7 mouse cellular contexts compared by ENCODE assay signal in the genomic region with DNA sequence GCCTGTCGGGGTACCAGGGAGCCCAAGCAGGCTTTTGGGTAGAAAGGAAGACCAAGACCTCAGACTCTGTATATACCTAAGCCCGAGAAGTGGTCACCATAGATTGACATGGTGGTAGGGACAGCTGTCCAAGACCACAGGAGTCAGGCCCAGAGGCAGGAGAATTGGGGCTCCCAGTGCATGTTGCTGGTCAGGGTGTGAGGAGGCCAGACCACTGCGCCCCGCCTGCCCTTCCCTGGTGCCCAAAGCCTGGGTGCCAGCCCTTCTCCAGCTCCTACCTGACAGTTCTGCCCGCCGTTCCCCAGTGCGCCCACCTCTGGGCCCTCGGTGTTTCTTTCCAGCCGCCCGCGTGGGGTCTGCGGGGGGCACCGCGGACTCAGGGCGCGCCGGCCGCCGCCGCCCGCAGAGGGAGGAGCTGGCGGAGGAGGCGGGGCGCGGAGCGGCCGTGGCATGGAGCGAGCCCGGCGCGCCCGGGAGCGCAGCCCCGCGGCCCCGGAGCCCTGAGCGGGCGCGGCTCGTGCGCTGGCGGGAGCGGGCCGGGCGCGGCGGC. TPM values are rescaled to one million over a fixed set of nuclear protein-coding genes. Genes with fewer than 3 reads are reported as not detected.
A peak's percentile ranks its signal among the peaks of the same experiment; 100 is the strongest.
DNase-seq lines count a peak whose midpoint lies in the region; ATAC-seq and TF ChIP-seq lines count a peak whose summit lies in the region.

No protein-coding gene starts in this region.

- H3K9ac ChIP-seq in lung, embryonic 15.5 days = 0 out of 2 replicates have a peak overlapping the region, but pooled peaks have one; percentile 19
- H3K9ac ChIP-seq in embryonic facial prominence, embryonic 12.5 days = peak overlapping the region; percentile 44; the same call in 1 of the 2 replicates
- H3K9ac ChIP-seq in intestine, postnatal 0 days (ENCODE audit: low read depth, low read length) = no peak overlapping the region
- peak overlapping the region; percentile 65 for H3K9ac ChIP-seq in neural tube, embryonic 15.5 days (replicated peaks)

- no peaks in the 10 kb centered on the region for H3K36me3 ChIP-seq in lung, embryonic 15.5 days
- H3K36me3 ChIP-seq in embryonic facial prominence, embryonic 12.5 days = no peaks in the 10 kb centered on the region
- no peaks in the 10 kb centered on the region for H3K36me3 ChIP-seq in intestine, postnatal 0 days (ENCODE audit: control insufficient read depth, insufficient read depth)
- peaks cover 19% of the 10 kb centered on the region; the same call in 1 of the 2 replicates for H3K36me3 ChIP-seq in neural tube, embryonic 15.5 days

- peak overlapping the region; percentile 58 for H3K4me3 ChIP-seq in lung, embryonic 15.5 days
- H3K4me3 ChIP-seq in embryonic facial prominence, embryonic 12.5 days = peak overlapping the region; percentile 41
- H3K4me3 ChIP-seq in intestine, postnatal 0 days (ENCODE audit: low read depth, low read length) = peak overlapping the region; percentile 36; the same call in 1 of the 2 replicates
- peak overlapping the region; percentile 54 for H3K4me3 ChIP-seq in neural tube, embryonic 15.5 days (replicated peaks)

- no peak overlapping the region for H3K27ac ChIP-seq in lung, embryonic 15.5 days
- H3K27ac ChIP-seq in embryonic facial prominence, embryonic 12.5 days = no peak overlapping the region
- H3K27ac ChIP-seq in intestine, postnatal 0 days (ENCODE audit: low read depth, low read length) = no peak overlapping the region
- H3K27ac ChIP-seq in neural tube, embryonic 15.5 days (replicated peaks) = no peak overlapping the region

- WGBS in lung, embryonic 15.5 days = 13% methylated on average over 25 of the region's 47 CpGs
- 7% methylated on average over 33 of the region's 47 CpGs for WGBS in embryonic facial prominence, embryonic 12.5 days
- WGBS in intestine, postnatal 0 days = 13% methylated on average over 31 of the region's 47 CpGs
- WGBS in neural tube, embryonic 15.5 days = 8% methylated on average over 18 of the region's 47 CpGs

- peak; percentile 53 for ATAC-seq in lung, embryonic 15.5 days (ENCODE audit: borderline replicate concordance, extremely low read depth, low FRiP score, low TSS enrichment)
- peak; percentile 39 for ATAC-seq in embryonic facial prominence, embryonic 12.5 days (ENCODE audit: insufficient number of reproducible peaks, insufficient read depth, low FRiP score, low TSS enrichment)
- no peak for ATAC-seq in intestine, postnatal 0 days
- ATAC-seq in neural tube, embryonic 15.5 days (ENCODE audit: low FRiP score) = peak; percentile 67

- no peak for DNase-seq in lung, postnatal 10 days
- no peak for DNase-seq in urinary bladder, postnatal 10 days (ENCODE audit: low spot score)
- DNase-seq in frontal cortex, postnatal 25 days (ENCODE audit: low spot score in 2 of 2) = no peak

- no peaks in the 10 kb centered on the region for H3K9me3 ChIP-seq in lung, embryonic 15.5 days
- no peaks in the 10 kb centered on the region for H3K9me3 ChIP-seq in embryonic facial prominence, embryonic 12.5 days
- no peaks in the 10 kb centered on the region for H3K9me3 ChIP-seq in intestine, postnatal 0 days (ENCODE audit: control insufficient read depth)
- H3K9me3 ChIP-seq in neural tube, embryonic 15.5 days (replicated peaks) = no peaks in the 10 kb centered on the region

- peak overlapping the region; percentile 73 for H3K4me2 ChIP-seq in lung, embryonic 15.5 days
- peak overlapping the region; percentile 96 for H3K4me2 ChIP-seq in embryonic facial prominence, embryonic 12.5 days (replicated peaks)
- H3K4me2 ChIP-seq in intestine, postnatal 0 days (replicated peaks; ENCODE audit: low read depth) = peak overlapping the region; percentile 77
- H3K4me2 ChIP-seq in neural tube, embryonic 15.5 days = peak overlapping the region; percentile 81

- TF ChIP-seq CTCF in intestine, postnatal 0 days (IDR thresholded peaks at IDR 0.05; ENCODE audit: low read depth) = no peak

- peaks cover 6% of the 10 kb centered on the region; the same call in 1 of the 2 replicates for H3K4me1 ChIP-seq in lung, embryonic 15.5 days
- H3K4me1 ChIP-seq in embryonic facial prominence, embryonic 12.5 days = peaks cover 10% of the 10 kb centered on the region
- no peaks in the 10 kb centered on the region for H3K4me1 ChIP-seq in intestine, postnatal 0 days (replicated peaks; ENCODE audit: control insufficient read depth, insufficient read depth, low read length)
- H3K4me1 ChIP-seq in neural tube, embryonic 15.5 days = peaks cover 15% of the 10 kb centered on the region

- H3K27me3 ChIP-seq in lung, embryonic 15.5 days = peaks cover 24% of the 10 kb centered on the region
- peaks cover 43% of the 10 kb centered on the region for H3K27me3 ChIP-seq in embryonic facial prominence, embryonic 12.5 days
- peaks cover 29% of the 10 kb centered on the region for H3K27me3 ChIP-seq in intestine, postnatal 0 days (replicated peaks; ENCODE audit: control insufficient read depth, insufficient read depth, low read length)
- peaks cover 27% of the 10 kb centered on the region for H3K27me3 ChIP-seq in neural tube, embryonic 15.5 days (replicated peaks)

RNA-seq across cellular contexts. Expression of gene Shank3, which starts 23.9 kb away (rescaled TPM):
- 2.5 and 2.8 TPM in 2 replicates for polyA plus RNA-seq in lung, embryonic 15.5 days (2015; fragmentation: Nextera tagmentation; extraction: Ambion mirVana)
- 3.0 and 4.7 TPM in 2 replicates for polyA plus RNA-seq in embryonic facial prominence, embryonic 12.5 days (2016; fragmentation: Nextera tagmentation; extraction: Ambion mirVana)
- polyA plus RNA-seq in intestine, postnatal 0 days (2015; fragmentation: Nextera tagmentation; extraction: Ambion mirVana) = 0.51 and 0.73 TPM in 2 replicates
- polyA plus RNA-seq in neural tube, embryonic 15.5 days (2015; fragmentation: Nextera tagmentation; extraction: Ambion mirVana) = 8.9 and 9.5 TPM in 2 replicates

RNA-seq across cellular contexts. Expression of gene Acr, which starts 44.8 kb away (rescaled TPM):
- polyA plus RNA-seq in lung, embryonic 15.5 days (2015; fragmentation: Nextera tagmentation; extraction: Ambion mirVana) = 0.10 and 0.20 TPM in 2 replicates
- polyA plus RNA-seq in embryonic facial prominence, embryonic 12.5 days (2016; fragmentation: Nextera tagmentation; extraction: Ambion mirVana) = 0.23 and 0.41 TPM in 2 replicates
- polyA plus RNA-seq in intestine, postnatal 0 days (2015; fragmentation: Nextera tagmentation; extraction: Ambion mirVana) = 0.10 and 0.14 TPM in 2 replicates
- 0.31 and 0.95 TPM in 2 replicates for polyA plus RNA-seq in neural tube, embryonic 15.5 days (2015; fragmentation: Nextera tagmentation; extraction: Ambion mirVana)

RNA-seq across cellular contexts. Expression of gene Arsa, which starts 46.1 kb away (rescaled TPM):
- 21.5 and 22.7 TPM in 2 replicates for polyA plus RNA-seq in lung, embryonic 15.5 days (2015; fragmentation: Nextera tagmentation; extraction: Ambion mirVana)
- 18.0 and 18.2 TPM in 2 replicates for polyA plus RNA-seq in embryonic facial prominence, embryonic 12.5 days (2016; fragmentation: Nextera tagmentation; extraction: Ambion mirVana)
- polyA plus RNA-seq in intestine, postnatal 0 days (2015; fragmentation: Nextera tagmentation; extraction: Ambion mirVana) = 32.0 and 36.2 TPM in 2 replicates
- 27.4 and 29.2 TPM in 2 replicates for polyA plus RNA-seq in neural tube, embryonic 15.5 days (2015; fragmentation: Nextera tagmentation; extraction: Ambion mirVana)
